Comparison of ENCODE assay signal across 18 mouse cellular contexts in the genomic region with DNA sequence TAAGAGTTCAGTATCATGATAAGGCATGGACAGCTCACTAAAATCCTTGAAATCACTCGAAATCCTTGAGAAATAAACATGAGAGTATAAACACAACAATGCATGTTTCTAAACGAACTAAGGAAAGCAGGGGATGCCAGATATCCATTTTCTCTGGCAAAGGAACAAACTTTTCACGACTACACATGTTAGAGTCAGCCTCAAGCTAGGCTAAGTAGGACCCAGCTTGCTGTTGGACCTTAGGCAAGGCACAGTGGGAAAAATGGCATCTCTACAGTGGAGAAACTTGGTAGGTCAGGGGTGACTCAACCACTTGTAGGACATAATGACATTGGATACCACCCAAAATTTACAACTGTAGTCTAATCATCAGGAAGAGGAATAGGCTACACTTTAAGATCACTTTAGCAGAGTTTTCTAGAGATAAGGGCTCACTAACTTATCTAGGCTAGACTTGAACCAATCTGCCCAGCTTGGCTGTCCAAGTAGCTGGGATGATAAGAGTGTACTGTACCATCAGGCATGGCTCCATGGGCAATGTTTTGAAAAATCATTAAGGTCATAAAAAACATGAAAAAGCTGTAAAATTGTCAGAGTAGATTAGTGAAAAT.
"Had no signal": no experiment of that assay in that cellular context is flagged by ENCODE, and none has a peak within 500 bp of the region (broad histone marks: within the 10 kb centered on the region; RNA-seq: fewer than 3 reads in every experiment).

No protein-coding gene starts in this region.

- H3K36me3 ChIP-seq: limb, embryonic 13.5 days; liver, embryonic 15.5 days; lung, embryonic 15.5 days; neural tube, embryonic 15.5 days; stomach, embryonic 15.5 days had no signal

- DNase-seq: kidney, adult 18-20 months; kidney, postnatal 10 days; kidney, postnatal 4 days; left cerebral cortex, postnatal 4 days; lung, postnatal 14 days; midbrain, embryonic 14.5 days; retina, postnatal 1 day; right cerebral cortex, postnatal 4 days; spleen, adult 18-20 months; thymus, postnatal 36 days had no signal

- H3K4me3 ChIP-seq: layer of hippocampus, adult 2 months; limb, embryonic 13.5 days; liver, embryonic 15.5 days; lung, embryonic 15.5 days; myocyte; neural tube, embryonic 15.5 days; stomach, embryonic 15.5 days had no signal

- H3K4me2 ChIP-seq: limb, embryonic 13.5 days; liver, embryonic 15.5 days; lung, embryonic 15.5 days; neural tube, embryonic 15.5 days; stomach, embryonic 15.5 days had no signal

- H3K27me3 ChIP-seq: limb, embryonic 13.5 days; liver, embryonic 15.5 days; lung, embryonic 15.5 days; neural tube, embryonic 15.5 days; stomach, embryonic 15.5 days had no signal

- H3K9ac ChIP-seq: limb, embryonic 13.5 days; liver, embryonic 15.5 days; lung, embryonic 15.5 days; neural tube, embryonic 15.5 days; stomach, embryonic 15.5 days had no signal

- H3K9me3 ChIP-seq: limb, embryonic 13.5 days; liver, embryonic 15.5 days; lung, embryonic 15.5 days; neural tube, embryonic 15.5 days; stomach, embryonic 15.5 days had no signal

- H3K4me1 ChIP-seq: limb, embryonic 13.5 days; lung, embryonic 15.5 days; neural tube, embryonic 15.5 days; stomach, embryonic 15.5 days had no signal

- H3K27ac ChIP-seq: limb, embryonic 13.5 days; liver, embryonic 15.5 days; lung, embryonic 15.5 days; macrophage; neural tube, embryonic 15.5 days; stomach, embryonic 15.5 days had no signal
